Mouse (Mus musculus): Measurements from ENCODE around the gene Crcp. TPM values are rescaled to one million over a fixed set of nuclear protein-coding genes. Genes with fewer than 3 reads are reported as not detected.

Gene Crcp
- total and polyA plus RNA-seq, 3 experiments, result 42.3 to 63.2 (median 58.3) TPM

- Histone ChIP-seq H3K4me2 (ENCODE audit: insufficient read depth, low read depth, poor library complexity, severe bottlenecking) (no peak overlapping the region), H3K4me3 (replicated peaks in 1 of 3; ENCODE audit: low read depth in 2 of 3, low read length in 2 of 3, poor library complexity in 1 of 3) (no peak overlapping the region), H3K9me3 (replicated peaks; ENCODE audit: low read length) (no peaks in the 10 kb centered on the region), H3K4me1 (ENCODE audit: control insufficient read depth in 1 of 2, insufficient read depth in 2 of 2) (peaks cover 0 to 6% of the 10 kb centered on the region in 2 experiments; a peak in 2 of 4 replicates), H3K79me2 (replicated peaks; ENCODE audit: control insufficient read depth, extremely low read depth, insufficient read depth, poor library complexity, severe bottlenecking) (no peaks in the 10 kb centered on the region), H3K27ac (ENCODE audit: insufficient read depth, low read depth) (no peak overlapping the region), H3K36me3 (replicated peaks in 1 of 2; ENCODE audit: control insufficient read depth in 1 of 2, insufficient read depth in 1 of 2, low read length in 1 of 2) (peaks cover 46 to 79% of the 10 kb centered on the region in 2 experiments), H3K9ac (ENCODE audit: insufficient read depth, low read depth) (no peak overlapping the region), H3K27me3 (replicated peaks) (no peaks in the 10 kb centered on the region)
- DNase-seq (ENCODE audit: extremely low read depth), result peak; percentile 68
- in situ Hi-C loops (cut with MboI; ENCODE audit: low pct_ligation_motif_present, low pct_unique_long_range_greater_than_20kb, low sequenced_read_pairs) (no loop called here), dilution Hi-C loops (cut with MboI; ENCODE audit: extremely low pct_ligation_motif_present, extremely low pct_unique_long_range_greater_than_20kb, low sequenced_read_pairs) (no loop called here)
- TF ChIP-seq JUND (conservative IDR thresholded peaks at IDR 0.05; ENCODE audit: low read depth, low read length) (no peak), MYC (IDR thresholded peaks at IDR 0.05; ENCODE audit: low read depth, low read length) (no peak), CTCF (conservative IDR thresholded peaks at IDR 0.05 in 1 of 2, IDR thresholded peaks at IDR 0.05 in 1 of 2; ENCODE audit: low read depth in 2 of 2, low read length in 2 of 2) (peak; percentile 39 to 81), ELF1 (IDR thresholded peaks at IDR 0.05; ENCODE audit: low read depth, low read length) (no peak), KAT2A (IDR thresholded peaks at IDR 0.05; ENCODE audit: insufficient replicate concordance, low read length) (no peak), NELFE (IDR thresholded peaks at IDR 0.05; ENCODE audit: low read depth, low read length) (0 out of 2 replicates have a peak, but pooled peaks have one; percentile 16), SMC3 (IDR thresholded peaks at IDR 0.05; ENCODE audit: low read depth, low read length) (peak; percentile 81), ZC3H11A (IDR thresholded peaks at IDR 0.05; ENCODE audit: low read depth, low read length) (no peak), POLR2A (IDR thresholded peaks at IDR 0.05; ENCODE audit: low read depth, low read length) (no peak), RAD21 (IDR thresholded peaks at IDR 0.05; ENCODE audit: low read depth, low read length) (peak; percentile 62), PAX5 (IDR thresholded peaks at IDR 0.05; ENCODE audit: low read length) (no peak), SIN3A (IDR thresholded peaks at IDR 0.05; ENCODE audit: low read length) (no peak)
Measured at GRCm38 (mm10) chr5:130037752-130038455, 8.8 kb downstream of the Crcp start.

- in situ Hi-C loops (cut with MboI; ENCODE audit: low pct_ligation_motif_present, low pct_unique_long_range_greater_than_20kb, low sequenced_read_pairs), result no loop called here
- TF ChIP-seq POLR2AphosphoS2 (IDR thresholded peaks at IDR 0.05; ENCODE audit: low read depth, low read length) (no peak), UBTF (IDR thresholded peaks at IDR 0.05; ENCODE audit: low read depth, low read length) (no peak), SMC3 (IDR thresholded peaks at IDR 0.05; ENCODE audit: low read depth, low read length) (no peak), NRF1 (IDR thresholded peaks at IDR 0.05; ENCODE audit: low read depth, low read length) (no peak), PAX5 (IDR thresholded peaks at IDR 0.05; ENCODE audit: low read length) (no peak), ZKSCAN1 (IDR thresholded peaks at IDR 0.05; ENCODE audit: borderline replicate concordance, low read depth, low read length) (no peak)
- no peak overlapping the region for H3K4me3 ChIP-seq (replicated peaks in 1 of 3; ENCODE audit: low read depth in 2 of 3, low read length in 2 of 3, poor library complexity in 1 of 3)
- H3K36me3 ChIP-seq (replicated peaks in 1 of 2; ENCODE audit: control insufficient read depth in 1 of 2, insufficient read depth in 1 of 2, low read length in 1 of 2), result peaks cover 59 to 84% of the 10 kb centered on the region in 2 experiments
- H3K9me3 ChIP-seq (replicated peaks; ENCODE audit: low read length), result no peaks in the 10 kb centered on the region
- H3K27me3 ChIP-seq (replicated peaks), result no peaks in the 10 kb centered on the region
- no peak overlapping the region for H3K4me2 ChIP-seq (ENCODE audit: insufficient read depth, low read depth, poor library complexity, severe bottlenecking)
- no peak overlapping the region for H3K27ac ChIP-seq (ENCODE audit: insufficient read depth, low read depth)
- no peaks in the 10 kb centered on the region for H3K4me1 ChIP-seq (ENCODE audit: control insufficient read depth in 1 of 2, insufficient read depth in 2 of 2)
- H3K9ac ChIP-seq (ENCODE audit: insufficient read depth, low read depth), result no peak overlapping the region
- no peak for DNase-seq (ENCODE audit: extremely low read depth)
- no peaks in the 10 kb centered on the region for H3K79me2 ChIP-seq (replicated peaks; ENCODE audit: control insufficient read depth, extremely low read depth, insufficient read depth, poor library complexity, severe bottlenecking)
- dilution Hi-C loops (cut with MboI; ENCODE audit: extremely low pct_ligation_motif_present, extremely low pct_unique_long_range_greater_than_20kb, low sequenced_read_pairs), result no loop called here
Measured at GRCm38 (mm10) chr5:130040797-130041196, 11.7 kb downstream of the Crcp start.

Data from CH12.LX (cell line).